Mouse (Mus musculus): ENCODE results near the gene Vmn2r101.

Vmn2r101 gene

GRCm38 (mm10) chr17:19576927-19577326 lies at the start of gene Vmn2r101:
Gene Vmn2r101 (plus strand): TSS chr17:19577227.
- DNase-seq (ENCODE audit: low read depth, low spot score): no peak

GRCm38 (mm10) chr17:19629328-19629727 lies 52.3 kb downstream of the Vmn2r101 start:
- DNase-seq (ENCODE audit: low read depth, low spot score): no peak

- DNase-seq (ENCODE audit: low read depth, low spot score): no peak
Observed at GRCm38 (mm10) chr17:19658447-19658846, 81.4 kb downstream of the Vmn2r101 start.

- no peak for DNase-seq (ENCODE audit: low read depth, low spot score)
Observed at GRCm38 (mm10) chr17:19660028-19660427, 83.0 kb downstream of the Vmn2r101 start, which contains the start of gene Vmn2r102. Gene Vmn2r102 (plus strand): TSS chr17:19660328.

All from CD4-positive, CD25-positive, alpha-beta regulatory T cell, adult 2 months (primary cell).